Mouse (Mus musculus) gastrocnemius, postnatal 14 days (tissue): ENCODE data around the gene Mroh3. TPM values are rescaled to one million over a fixed set of nuclear protein-coding genes. Genes with fewer than 3 reads are reported as not detected.

Experiments
- DNase-seq: peaks from one replicate; pipeline ENCODE4 v3.0.0; 2021; ENCODE audit warnings: mixed read lengths
- intact Hi-C: fragments of 180-260 bp; cut with DNase I; formaldehyde crosslinking; loops from one replicate; pipeline ENCODE4 v1.15.1; 2025; ENCODE audit warnings: low total_unique reads
- total RNA-seq, 2 experiments: library from RNA; stranded (reverse); gene quantifications; 2 replicates each; pipeline ENCODE4 v1.2.3; 2021

Mroh3 gene
- total RNA-seq, 2 experiments from 2014 or later, result not detected

- intact Hi-C loops, result no loop called here
- DNase-seq, result no peak
Observed at GRCm38 (mm10) chr1:136231596-136231995, 19.0 kb upstream of the Mroh3 start.

GRCm38 (mm10) chr1:136230201-136230600 lies 17.6 kb upstream of the Mroh3 start:
- intact Hi-C loops, result no loop called here
- no peak for DNase-seq

GRCm38 (mm10) chr1:136229040-136229373 lies 16.4 kb upstream of the Mroh3 start:
- DNase-seq, result no peak
- intact Hi-C loops, result no loop called here

- DNase-seq, result peak; percentile 19
- intact Hi-C loops, result no loop called here
Observed at GRCm38 (mm10) chr1:136228328-136229039, 15.9 kb upstream of the Mroh3 start.

GRCm38 (mm10) chr1:136227870-136228269 lies 15.2 kb upstream of the Mroh3 start:
- intact Hi-C loops, result no loop called here
- DNase-seq, result no peak

GRCm38 (mm10) chr1:136226626-136227025 lies 14.0 kb upstream of the Mroh3 start:
- intact Hi-C loops, result no loop called here
- no peak for DNase-seq

GRCm38 (mm10) chr1:136225846-136226245 lies 13.2 kb upstream of the Mroh3 start:
- DNase-seq, result no peak
- intact Hi-C loops, result no loop called here

GRCm38 (mm10) chr1:136223758-136224342 lies 11.2 kb upstream of the Mroh3 start:
- no peak for DNase-seq

GRCm38 (mm10) chr1:136222386-136222785 lies 9.8 kb upstream of the Mroh3 start:
- intact Hi-C loops, result no loop called here
- DNase-seq, result no peak

More at GRCm38 (mm10) chr1:136223758-136224342, 11.2 kb upstream of the Mroh3 start:
- intact Hi-C loops, result no loop called here

- intact Hi-C loops, result no loop called here
- DNase-seq, result no peak
Observed at GRCm38 (mm10) chr1:136220037-136220871, 7.6 kb upstream of the Mroh3 start.

GRCm38 (mm10) chr1:136214304-136214703 lies 1.7 kb upstream of the Mroh3 start:
- no peak for DNase-seq
- intact Hi-C loops, result no loop called here

GRCm38 (mm10) chr1:136190033-136190432 lies 22.6 kb downstream of the Mroh3 start:
- intact Hi-C loops, result no loop called here
- no peak for DNase-seq

GRCm38 (mm10) chr1:136179511-136180001 lies 33.1 kb downstream of the Mroh3 start:
- intact Hi-C loops, result loop anchor here (10.0 kb wide), 1 partner anchor 345 kb away; no protein-coding TSS in a partner anchor
- DNase-seq, result no peak

GRCm38 (mm10) chr1:136178741-136179140 lies 33.9 kb downstream of the Mroh3 start:
- DNase-seq, result no peak
- intact Hi-C loops, result loop anchor here (10.0 kb wide), 1 partner anchor 346 kb away; no protein-coding TSS in a partner anchor

GRCm38 (mm10) chr1:136177085-136177484 lies 35.5 kb downstream of the Mroh3 start:
- no peak for DNase-seq
- intact Hi-C loops, result loop anchor here (10.0 kb wide), 1 partner anchor 348 kb away; no protein-coding TSS in a partner anchor

- intact Hi-C loops, result loop anchor here (10.0 kb wide), 1 partner anchor 350 kb away; no protein-coding TSS in a partner anchor
Observed at GRCm38 (mm10) chr1:136175183-136175582, 37.4 kb downstream of the Mroh3 start.

GRCm38 (mm10) chr1:136174101-136174606 lies 38.5 kb downstream of the Mroh3 start:
- intact Hi-C loops, result loop anchor here (5.0 to 10.0 kb wide), 3 partner anchors 127 to 351 kb away; no protein-coding TSS in a partner anchor
- no peak for DNase-seq

More at GRCm38 (mm10) chr1:136175183-136175582, 37.4 kb downstream of the Mroh3 start:
- no peak for DNase-seq

- no peak for DNase-seq
- intact Hi-C loops, result loop anchor here (5.0 to 10.0 kb wide), 3 partner anchors 125 to 352 kb away; no protein-coding TSS in a partner anchor
Observed at GRCm38 (mm10) chr1:136172696-136173095, 39.9 kb downstream of the Mroh3 start.

GRCm38 (mm10) chr1:136170109-136170508 lies 42.5 kb downstream of the Mroh3 start:
- DNase-seq, result peak; percentile 71
- intact Hi-C loops, result loop anchor here (5.0 to 10.0 kb wide), 3 partner anchors 123 to 355 kb away; no protein-coding TSS in a partner anchor
